Mouse (Mus musculus): Measurements from ENCODE around the gene Vmn1r127.
"Not testable (repeated sequence)": the region's sequence is repeated elsewhere in the genome, so short reads cannot be mapped to it uniquely, and the experiment has no call there.

GRCm38 (mm10) chr7:21301367-21301766 lies 18.3 kb downstream of the Vmn1r127 start, which contains the start of gene Vmn1r126:
- TF ChIP-seq MAFK (IDR thresholded peaks at IDR 0.05; ENCODE audit: insufficient read depth, low read depth, low read length); HCFC1 (IDR thresholded peaks at IDR 0.05; ENCODE audit: borderline replicate concordance, insufficient read depth, low read length); ZC3H11A (IDR thresholded peaks at IDR 0.05; ENCODE audit: borderline replicate concordance, low read depth, low read length): not testable (repeated sequence)

Measured in ES-E14 (cell line).